Mouse (Mus musculus) liver, embryonic 13.5 days (tissue): ENCODE results near the gene Hoxc9. TPM values are rescaled to one million over a fixed set of nuclear protein-coding genes. Genes with fewer than 3 reads are reported as not detected.

Experiments used
- ATAC-seq: fragments of 200-750 bp; cut with Nextera tagmentation; 2 replicates; pipeline ENCODE4 v1.8.0; 2017; ENCODE audit warnings: low read depth, mild to moderate bottlenecking, moderate number of reproducible peaks, moderate library complexity
- DNase-seq: peaks from one replicate; pipeline ENCODE4 v3.0.0; 2022
- H3K27ac ChIP-seq: fragments of 300-500 bp; sonication (generic); 2 replicates; pipeline ENCODE4 v1.5.1; 2015; ENCODE audit warnings: moderate library complexity, mild to moderate bottlenecking, inconsistent platforms
- H3K27me3 ChIP-seq: fragments of 300-500 bp; sonication (generic); 2 replicates; pipeline ENCODE4 v1.6.1; 2015; ENCODE audit warnings: mild to moderate bottlenecking, inconsistent platforms
- H3K36me3 ChIP-seq: fragments of 300-500 bp; sonication (generic); 2 replicates; pipeline ENCODE4 v1.6.1; 2015; ENCODE audit warnings: mild to moderate bottlenecking, inconsistent platforms
- H3K4me1 ChIP-seq: fragments of 300-500 bp; sonication (generic); replicated peaks from 2 replicates; pipeline ENCODE4 v1.6.1; 2015; ENCODE audit warnings: inconsistent platforms
- H3K4me2 ChIP-seq: fragments of 300-500 bp; sonication (generic); 2 replicates; pipeline ENCODE4 v1.6.1; 2015; ENCODE audit warnings: inconsistent platforms, mild to moderate bottlenecking, moderate library complexity
- H3K4me3 ChIP-seq: fragments of 300-500 bp; sonication (generic); replicated peaks from 2 replicates; pipeline ENCODE4 v1.5.1; 2015; ENCODE audit warnings: mild to moderate bottlenecking, inconsistent platforms
- H3K9ac ChIP-seq: fragments of 300-500 bp; sonication (generic); 2 replicates; pipeline ENCODE4 v1.6.1; 2015; ENCODE audit warnings: mild to moderate bottlenecking, inconsistent platforms
- H3K9me3 ChIP-seq: fragments of 300-500 bp; sonication (generic); replicated peaks from 2 replicates; pipeline ENCODE4 v1.6.1; 2016; ENCODE audit warnings: inconsistent platforms
- WGBS: fragments of 180-500 bp; shearing (Covaris S2); methylation state at CpG from one replicate; pipeline ENCODE4 v1.1.7; 2015; ENCODE audit not compliant: insufficient replicate concordance; 5-methylcytosine and 5-hydroxymethylcytosine counted together
- polyA plus RNA-seq: library from polyadenylated mRNA; unstranded; fragments of >200 nt; fragmentation: Nextera tagmentation; extraction: Ambion mirVana; gene quantifications from 2 replicates; pipeline ENCODE4 v1.2.1, GENCODE M21; 2015

Gene Hoxc9
- polyA plus RNA-seq, 1 experiment from 2014 or later = not detected

- H3K9ac ChIP-seq = no peak overlapping the region
- no peak for DNase-seq
- no peak for ATAC-seq
- no peaks in the 10 kb centered on the region for H3K9me3 ChIP-seq
- peaks cover 99% of the 10 kb centered on the region for H3K27me3 ChIP-seq
- no peak overlapping the region for H3K4me3 ChIP-seq
- no peak overlapping the region for H3K27ac ChIP-seq
- peaks cover 9% of the 10 kb centered on the region for H3K4me1 ChIP-seq
- no peaks in the 10 kb centered on the region for H3K36me3 ChIP-seq
- no peak overlapping the region for H3K4me2 ChIP-seq
- 4% methylated on average over 9 of the region's 9 CpGs for WGBS
Measured at GRCm38 (mm10) chr15:102996548-102996947, 20.3 kb downstream of the Hoxc9 start.

- no peak overlapping the region for H3K9ac ChIP-seq
Measured at GRCm38 (mm10) chr15:102997431-102997830, 21.2 kb downstream of the Hoxc9 start.

GRCm38 (mm10) chr15:102997939-102998355 is 21.7 kb downstream of the Hoxc9 start, which contains the start of gene Hoxc6:
Gene Hoxc6 (plus strand): TSS chr15:102998257.
- H3K9me3 ChIP-seq = no peaks in the 10 kb centered on the region
- H3K9ac ChIP-seq = no peak within 1 kb of the TSS
- no peaks in the 10 kb centered on the region for H3K36me3 ChIP-seq
- DNase-seq = no peak
- H3K27ac ChIP-seq = no peak within 1 kb of the TSS
- no peak for ATAC-seq
- H3K4me3 ChIP-seq = peak within 1 kb of the TSS; percentile 46
- H3K27me3 ChIP-seq = peaks cover 99% of the 10 kb centered on the region
- 2% methylated on average over 19 of the region's 19 CpGs for WGBS
- H3K4me1 ChIP-seq = peaks cover 9% of the 10 kb centered on the region
- peak within 1 kb of the TSS; percentile 63 for H3K4me2 ChIP-seq

More at GRCm38 (mm10) chr15:102997431-102997830, 21.2 kb downstream of the Hoxc9 start:
- H3K9me3 ChIP-seq = no peaks in the 10 kb centered on the region
- H3K27me3 ChIP-seq = peaks cover 99% of the 10 kb centered on the region
- no peak for DNase-seq
- H3K27ac ChIP-seq = no peak overlapping the region
- H3K4me3 ChIP-seq = no peak overlapping the region
- ATAC-seq = no peak
- H3K4me1 ChIP-seq = peaks cover 9% of the 10 kb centered on the region
- no peaks in the 10 kb centered on the region for H3K36me3 ChIP-seq
- H3K4me2 ChIP-seq = no peak overlapping the region
- WGBS = 1% methylated on average over 3 of the region's 3 CpGs

GRCm38 (mm10) chr15:102998608-102999182 is 22.5 kb downstream of the Hoxc9 start:
- Histone ChIP-seq H3K27me3 (peaks cover 100% of the 10 kb centered on the region), H3K4me3 (peak overlapping the region; percentile 46), H3K36me3 (no peaks in the 10 kb centered on the region), H3K9me3 (no peaks in the 10 kb centered on the region), H3K4me2 (peak overlapping the region; percentile 63), H3K9ac (no peak overlapping the region), H3K4me1 (peaks cover 9% of the 10 kb centered on the region), H3K27ac (no peak overlapping the region)
- no peak for DNase-seq
- 1% methylated on average over 19 of the region's 19 CpGs for WGBS
- ATAC-seq = no peak

GRCm38 (mm10) chr15:102999183-102999831 is 23.1 kb downstream of the Hoxc9 start:
- peak; percentile 65 for ATAC-seq

GRCm38 (mm10) chr15:102999955-103000354 is 23.7 kb downstream of the Hoxc9 start:
- DNase-seq (no peak), ATAC-seq (no peak)
- H3K27ac ChIP-seq = no peak overlapping the region
- H3K9me3 ChIP-seq = no peaks in the 10 kb centered on the region
- peaks cover 9% of the 10 kb centered on the region for H3K4me1 ChIP-seq
- peak overlapping the region; percentile 63 for H3K4me2 ChIP-seq
- no peak overlapping the region for H3K4me3 ChIP-seq
- no peaks in the 10 kb centered on the region for H3K36me3 ChIP-seq
- H3K27me3 ChIP-seq = peaks cover 100% of the 10 kb centered on the region
- H3K9ac ChIP-seq = no peak overlapping the region
- 7% methylated on average over 11 of the region's 11 CpGs for WGBS

More at GRCm38 (mm10) chr15:102999183-102999831, 23.1 kb downstream of the Hoxc9 start:
- WGBS = 2% methylated on average over 33 of the region's 33 CpGs
- H3K9me3 ChIP-seq = no peaks in the 10 kb centered on the region
- H3K27me3 ChIP-seq = peaks cover 100% of the 10 kb centered on the region
- H3K4me2 ChIP-seq = peak overlapping the region; percentile 63
- peak overlapping the region; percentile 46 for H3K4me3 ChIP-seq
- H3K9ac ChIP-seq = no peak overlapping the region; the same call in 1 of the 2 replicates
- H3K4me1 ChIP-seq = peaks cover 9% of the 10 kb centered on the region
- peak; percentile 9 for DNase-seq
- no peak overlapping the region for H3K27ac ChIP-seq
- H3K36me3 ChIP-seq = no peaks in the 10 kb centered on the region

- 0 out of 2 replicates have a peak overlapping the region, but pooled peaks have one; percentile 7 for H3K4me3 ChIP-seq
- WGBS = 5% methylated on average over 24 of the region's 24 CpGs
- peaks cover 100% of the 10 kb centered on the region for H3K27me3 ChIP-seq
- H3K9me3 ChIP-seq = no peaks in the 10 kb centered on the region
- DNase-seq (no peak), ATAC-seq (no peak)
- H3K4me1 ChIP-seq = peaks cover 9% of the 10 kb centered on the region
- peak overlapping the region; percentile 17; the same call in 1 of the 2 replicates for H3K4me2 ChIP-seq
- no peaks in the 10 kb centered on the region for H3K36me3 ChIP-seq
- H3K9ac ChIP-seq = no peak overlapping the region
- no peak overlapping the region for H3K27ac ChIP-seq
Measured at GRCm38 (mm10) chr15:103000501-103000901, 24.3 kb downstream of the Hoxc9 start.

GRCm38 (mm10) chr15:103001370-103001769 is 25.1 kb downstream of the Hoxc9 start:
- no peak overlapping the region for H3K4me3 ChIP-seq
- WGBS = 40% methylated on average over 2 of the region's 2 CpGs

GRCm38 (mm10) chr15:103002156-103002555 is 25.9 kb downstream of the Hoxc9 start:
- ATAC-seq = no peak
- H3K27ac ChIP-seq = no peak overlapping the region
- WGBS = 24% methylated on average over 4 of the region's 4 CpGs

More at GRCm38 (mm10) chr15:103001370-103001769, 25.1 kb downstream of the Hoxc9 start:
- Histone ChIP-seq H3K9me3 (no peaks in the 10 kb centered on the region), H3K27me3 (peaks cover 100% of the 10 kb centered on the region), H3K4me1 (peaks cover 9% of the 10 kb centered on the region), H3K36me3 (no peaks in the 10 kb centered on the region), H3K9ac (no peak overlapping the region), H3K4me2 (no peak overlapping the region), H3K27ac (no peak overlapping the region)
- DNase-seq (no peak), ATAC-seq (no peak)

GRCm38 (mm10) chr15:103002821-103003448 is 26.7 kb downstream of the Hoxc9 start:
- Histone ChIP-seq H3K27me3 (peaks cover 100% of the 10 kb centered on the region), H3K9me3 (no peaks in the 10 kb centered on the region), H3K4me2 (no peak overlapping the region), H3K9ac (no peak overlapping the region), H3K4me1 (peaks cover 9% of the 10 kb centered on the region), H3K27ac (no peak overlapping the region), H3K4me3 (no peak overlapping the region), H3K36me3 (no peaks in the 10 kb centered on the region)
- 10% methylated on average over 13 of the region's 13 CpGs for WGBS
- no peak for ATAC-seq
- no peak for DNase-seq

More at GRCm38 (mm10) chr15:103002156-103002555, 25.9 kb downstream of the Hoxc9 start:
- no peaks in the 10 kb centered on the region for H3K36me3 ChIP-seq
- no peaks in the 10 kb centered on the region for H3K9me3 ChIP-seq
- no peak overlapping the region for H3K4me3 ChIP-seq
- H3K9ac ChIP-seq = no peak overlapping the region
- H3K4me2 ChIP-seq = no peak overlapping the region
- DNase-seq = no peak
- peaks cover 9% of the 10 kb centered on the region for H3K4me1 ChIP-seq
- H3K27me3 ChIP-seq = peaks cover 100% of the 10 kb centered on the region

- no peak overlapping the region for H3K4me3 ChIP-seq
- no peak overlapping the region for H3K9ac ChIP-seq
- 4% methylated on average over 17 of the region's 17 CpGs for WGBS
- peaks cover 100% of the 10 kb centered on the region for H3K27me3 ChIP-seq
- H3K4me1 ChIP-seq = no peaks in the 10 kb centered on the region
- no peak overlapping the region for H3K27ac ChIP-seq
- ATAC-seq = no peak
- no peaks in the 10 kb centered on the region for H3K36me3 ChIP-seq
- H3K4me2 ChIP-seq = no peak overlapping the region
- no peaks in the 10 kb centered on the region for H3K9me3 ChIP-seq
- no peak for DNase-seq
Measured at GRCm38 (mm10) chr15:103005308-103005707, 29.1 kb downstream of the Hoxc9 start.
